Mouse (Mus musculus) hindbrain, embryonic 16.5 days (tissue): ENCODE data around the gene Rpl6. TPM values are rescaled to one million over a fixed set of nuclear protein-coding genes. Genes with fewer than 3 reads are reported as not detected.
"Not testable (repeated sequence)": the region's sequence is repeated elsewhere in the genome, so short reads cannot be mapped to it uniquely, and the experiment has no call there.

Experiments
- ATAC-seq: fragments of 200-750 bp; cut with Nextera tagmentation; 2 replicates; pipeline ENCODE4 v1.8.0; 2017; ENCODE audit warnings: moderate TSS enrichment, moderate library complexity
- H3K27ac ChIP-seq: fragments of 300-500 bp; sonication (generic); 2 replicates; pipeline ENCODE4 v1.5.1; 2014; ENCODE audit warnings: low read depth, mild to moderate bottlenecking, control low read depth, low read length, moderate library complexity
- H3K27me3 ChIP-seq: fragments of 300-500 bp; sonication (generic); replicated peaks from 2 replicates; pipeline ENCODE4 v1.6.1; 2014; ENCODE audit warnings: low read length; ENCODE audit not compliant: control insufficient read depth, insufficient read depth
- H3K36me3 ChIP-seq: fragments of 300-500 bp; sonication (generic); 2 replicates; pipeline ENCODE4 v1.6.1; 2014; ENCODE audit warnings: mild to moderate bottlenecking, low read length, moderate library complexity, mixed read lengths; ENCODE audit not compliant: control insufficient read depth, insufficient read depth
- H3K4me1 ChIP-seq: fragments of 300-500 bp; sonication (generic); 2 replicates; pipeline ENCODE4 v1.6.1; 2014; ENCODE audit warnings: low read depth, low read length; ENCODE audit not compliant: control insufficient read depth, insufficient read depth
- H3K4me2 ChIP-seq: fragments of 300-500 bp; sonication (generic); 2 replicates; pipeline ENCODE4 v1.6.1; 2014; ENCODE audit warnings: mild to moderate bottlenecking, low read length, control low read depth, moderate library complexity
- H3K4me3 ChIP-seq: fragments of 300-500 bp; sonication (generic); 2 replicates; pipeline ENCODE4 v1.5.1; 2014; ENCODE audit warnings: mild to moderate bottlenecking, low read length, control low read depth, moderate library complexity
- H3K9ac ChIP-seq: fragments of 300-500 bp; sonication (generic); 2 replicates; pipeline ENCODE4 v1.6.1; 2014; ENCODE audit warnings: low read depth, mild to moderate bottlenecking, control low read depth, low read length, moderate library complexity
- H3K9me3 ChIP-seq: fragments of 300-500 bp; sonication (generic); 2 replicates; pipeline ENCODE4 v1.6.1; 2014; ENCODE audit warnings: mild to moderate bottlenecking, low read length, moderate library complexity; ENCODE audit not compliant: control insufficient read depth
- WGBS: fragments of 180-500 bp; shearing (Covaris S2); extraction: QIAGEN DNeasy Blood & Tissue Kit; methylation state at CpG from one replicate; pipeline ENCODE4 v1.1.7; 2014; 5-methylcytosine and 5-hydroxymethylcytosine counted together
- polyA plus RNA-seq: library from polyadenylated mRNA; unstranded; fragments of >200 nt; fragmentation: Nextera tagmentation; extraction: Ambion mirVana; gene quantifications from 2 replicates; pipeline ENCODE4 v1.2.1, GENCODE M21; 2015

Gene Rpl6
- polyA plus RNA-seq, 1 experiment from 2014 or later = 318 TPM

- Histone ChIP-seq H3K27ac (no peak overlapping the region), H3K9ac (no peak overlapping the region), H3K9me3 (no peaks in the 10 kb centered on the region), H3K4me1 (peaks cover 9% of the 10 kb centered on the region), H3K27me3 (no peaks in the 10 kb centered on the region), H3K36me3 (peaks cover 2% of the 10 kb centered on the region), H3K4me3 (no peak overlapping the region), H3K4me2 (no peak overlapping the region)
- no peak for ATAC-seq
- 80% methylated on average over 2 of the region's 2 CpGs for WGBS
These were observed 13.0 kb downstream of the Rpl6 start for GRCm38 (mm10) chr5:121217313-121217634.

GRCm38 (mm10) chr5:121219190-121219589 is 14.9 kb downstream of the Rpl6 start:
- no peaks in the 10 kb centered on the region for H3K36me3 ChIP-seq
- WGBS = 60% methylated on average over 1 of the region's 1 CpGs
- H3K4me2 ChIP-seq = no peak overlapping the region
- H3K27ac ChIP-seq = no peak overlapping the region
- ATAC-seq = no peak
- H3K9ac ChIP-seq = no peak overlapping the region
- no peak overlapping the region for H3K4me3 ChIP-seq
- H3K4me1 ChIP-seq = peaks cover 16% of the 10 kb centered on the region
- H3K9me3 ChIP-seq = no peaks in the 10 kb centered on the region
- H3K27me3 ChIP-seq = no peaks in the 10 kb centered on the region

- Histone ChIP-seq H3K9ac (peak within 1 kb of the TSS; percentile 92), H3K4me3 (peak within 1 kb of the TSS; percentile 95), H3K4me2 (peak within 1 kb of the TSS; percentile 77), H3K9me3 (no peaks in the 10 kb centered on the region), H3K36me3 (no peaks in the 10 kb centered on the region), H3K4me1 (peaks cover 16% of the 10 kb centered on the region), H3K27ac (peak within 1 kb of the TSS; percentile 94), H3K27me3 (no peaks in the 10 kb centered on the region)
- WGBS = under 1% methylated on average over 65 of the region's 90 CpGs
- ATAC-seq = peak; percentile 88
These were observed 15.9 kb downstream of the Rpl6 start, which contains the start of gene Hectd4 for GRCm38 (mm10) chr5:121219980-121220731. Hectd4 (plus strand) TSS chr5:121220219.

- ATAC-seq = peak; percentile 63
- WGBS = 1% methylated on average over 22 of the region's 38 CpGs
These were observed 16.5 kb downstream of the Rpl6 start for GRCm38 (mm10) chr5:121220732-121221301.

GRCm38 (mm10) chr5:121221328-121221850 is 17.1 kb downstream of the Rpl6 start:
- WGBS = 4% methylated on average over 23 of the region's 23 CpGs
- no peaks in the 10 kb centered on the region for H3K36me3 ChIP-seq
- H3K27me3 ChIP-seq = no peaks in the 10 kb centered on the region
- H3K9me3 ChIP-seq = no peaks in the 10 kb centered on the region
- H3K4me2 ChIP-seq = peak overlapping the region; percentile 77
- H3K4me1 ChIP-seq = peaks cover 16% of the 10 kb centered on the region
- H3K9ac ChIP-seq = peak overlapping the region; percentile 92
- peak; percentile 6; the same call in 1 of the 2 replicates for ATAC-seq
- H3K27ac ChIP-seq = peak overlapping the region; percentile 94
- H3K4me3 ChIP-seq = peak overlapping the region; percentile 95

More at GRCm38 (mm10) chr5:121220732-121221301, 16.5 kb downstream of the Rpl6 start:
- Histone ChIP-seq H3K27ac (peak overlapping the region; percentile 94), H3K36me3 (no peaks in the 10 kb centered on the region), H3K4me1 (peaks cover 16% of the 10 kb centered on the region), H3K4me3 (peak overlapping the region; percentile 95), H3K9me3 (no peaks in the 10 kb centered on the region), H3K27me3 (no peaks in the 10 kb centered on the region), H3K9ac (peak overlapping the region; percentile 92), H3K4me2 (peak overlapping the region; percentile 77)

GRCm38 (mm10) chr5:121224020-121224419 is 19.7 kb downstream of the Rpl6 start:
- not testable (repeated sequence) for H3K27me3 ChIP-seq, H3K27ac ChIP-seq, H3K36me3 ChIP-seq, ATAC-seq, H3K4me3 ChIP-seq, H3K9me3 ChIP-seq, H3K9ac ChIP-seq, H3K4me2 ChIP-seq
- WGBS = 90% methylated on average over 4 of the region's 4 CpGs
- H3K4me1 ChIP-seq = peaks cover 16% of the 10 kb centered on the region

GRCm38 (mm10) chr5:121224856-121225255 is 20.6 kb downstream of the Rpl6 start:
- H3K36me3 ChIP-seq = no peaks in the 10 kb centered on the region
- H3K4me3 ChIP-seq = no peak overlapping the region
- H3K9me3 ChIP-seq = no peaks in the 10 kb centered on the region
- ATAC-seq = no peak
- H3K4me2 ChIP-seq = no peak overlapping the region
- no peak overlapping the region for H3K9ac ChIP-seq
- H3K27ac ChIP-seq = no peak overlapping the region
- WGBS = 81% methylated on average over 3 of the region's 3 CpGs
- no peaks in the 10 kb centered on the region for H3K27me3 ChIP-seq
- peaks cover 16% of the 10 kb centered on the region for H3K4me1 ChIP-seq

GRCm38 (mm10) chr5:121225854-121226253 is 21.6 kb downstream of the Rpl6 start:
- H3K4me2 ChIP-seq = no peak overlapping the region
- peaks cover 16% of the 10 kb centered on the region for H3K4me1 ChIP-seq
- H3K9ac ChIP-seq = no peak overlapping the region
- WGBS = 84% methylated on average over 2 of the region's 2 CpGs
- ATAC-seq = no peak
- no peaks in the 10 kb centered on the region for H3K36me3 ChIP-seq
- H3K9me3 ChIP-seq = no peaks in the 10 kb centered on the region
- H3K27me3 ChIP-seq = no peaks in the 10 kb centered on the region
- no peak overlapping the region for H3K27ac ChIP-seq
- H3K4me3 ChIP-seq = no peak overlapping the region

- no peak for ATAC-seq
- peaks cover 16% of the 10 kb centered on the region for H3K4me1 ChIP-seq
- H3K27me3 ChIP-seq = no peaks in the 10 kb centered on the region
- H3K4me2 ChIP-seq = no peak overlapping the region
- H3K36me3 ChIP-seq = no peaks in the 10 kb centered on the region
- WGBS = 66% methylated on average over 3 of the region's 3 CpGs
- no peaks in the 10 kb centered on the region for H3K9me3 ChIP-seq
- no peak overlapping the region for H3K27ac ChIP-seq
- no peak overlapping the region for H3K9ac ChIP-seq
- no peak overlapping the region for H3K4me3 ChIP-seq
These were observed 22.1 kb downstream of the Rpl6 start for GRCm38 (mm10) chr5:121226406-121226805.
